Mouse (Mus musculus) kidney, postnatal 25 days (tissue): ENCODE measurements at regions not wholly inside any gene's neighbourhood (a gene's known extent, or its start where the extent isn't known, plus 50 kb on each side); places are given as distances from the start of the nearest gene placed in this dataset.

Source experiments
- DNase-seq, 2 experiments: peaks; one replicate each; pipeline ENCODE4 v3.0.0; 2021; ENCODE audit warnings: mixed read lengths in 2 of 2

GRCm38 (mm10) chr3:83556788-83557515, 209.2 kb upstream of the Sfrp2 start:
- no peak for DNase-seq

- no peak for DNase-seq
These were observed 204.1 kb upstream of the Sfrp2 start for GRCm38 (mm10) chr3:83562026-83562425.

GRCm38 (mm10) chr3:83575526-83575925, 190.6 kb upstream of the Sfrp2 start:
- no peak for DNase-seq

- DNase-seq, result no peak
These were observed 190.0 kb upstream of the Sfrp2 start for GRCm38 (mm10) chr3:83576155-83576554.

GRCm38 (mm10) chr3:83580766-83581165, 185.4 kb upstream of the Sfrp2 start:
- no peak for DNase-seq

- DNase-seq, result no peak
These were observed 183.9 kb upstream of the Sfrp2 start for GRCm38 (mm10) chr3:83582256-83582655.

- no peak for DNase-seq
These were observed 182.9 kb upstream of the Sfrp2 start for GRCm38 (mm10) chr3:83583071-83583672.

- DNase-seq, result no peak
These were observed 180.0 kb upstream of the Sfrp2 start for GRCm38 (mm10) chr3:83586086-83586485.

- no peak for DNase-seq
These were observed 179.6 kb upstream of the Sfrp2 start for GRCm38 (mm10) chr3:83586551-83586950.

- no peak for DNase-seq
These were observed 177.0 kb upstream of the Sfrp2 start for GRCm38 (mm10) chr3:83589127-83589526.

- no peak for DNase-seq
These were observed 174.9 kb upstream of the Sfrp2 start for GRCm38 (mm10) chr3:83591206-83591605.

- DNase-seq, result no peak
These were observed 172.8 kb upstream of the Sfrp2 start for GRCm38 (mm10) chr3:83593321-83593720.

GRCm38 (mm10) chr3:83601506-83601905, 164.6 kb upstream of the Sfrp2 start:
- DNase-seq, result no peak

GRCm38 (mm10) chr3:83609095-83609770, 156.9 kb upstream of the Sfrp2 start:
- peak in 1 of 2 experiments; percentile 2 for DNase-seq

- no peak for DNase-seq
These were observed 145.7 kb upstream of the Sfrp2 start for GRCm38 (mm10) chr3:83620435-83620834.

- DNase-seq, result no peak
These were observed 133.1 kb upstream of the Sfrp2 start for GRCm38 (mm10) chr3:83633032-83633431.

GRCm38 (mm10) chr3:83640433-83640832, 125.7 kb upstream of the Sfrp2 start:
- DNase-seq, result no peak

- no peak for DNase-seq
These were observed 102.4 kb upstream of the Sfrp2 start for GRCm38 (mm10) chr3:83663716-83664115.

- no peak for DNase-seq
These were observed 90.0 kb upstream of the Sfrp2 start for GRCm38 (mm10) chr3:83676147-83676546.

GRCm38 (mm10) chr3:83686611-83687010, 79.5 kb upstream of the Sfrp2 start:
- no peak for DNase-seq

- DNase-seq, result no peak
These were observed 78.6 kb upstream of the Sfrp2 start for GRCm38 (mm10) chr3:83687503-83687902.

- no peak for DNase-seq
These were observed 76.8 kb upstream of the Sfrp2 start for GRCm38 (mm10) chr3:83689068-83689976.

- no peak for DNase-seq
These were observed 71.6 kb upstream of the Sfrp2 start for GRCm38 (mm10) chr3:83694505-83694904.
